Mouse (Mus musculus) olfactory bulb, adult 2 months (tissue): ENCODE measurements around the gene Fgfr2.

Experiments
- CTCF ChIP-seq: fragments of 200-500 bp; IDR thresholded peaks from 2 replicates; pipeline ENCODE4 v1.5.1; 2012; ENCODE audit warnings: low read depth, mild to moderate bottlenecking, low read length, moderate library complexity; ENCODE audit not compliant: insufficient read depth
- POLR2A ChIP-seq: fragments of 200-500 bp; IDR thresholded peaks from 2 replicates; pipeline ENCODE4 v1.6.1; 2012; ENCODE audit warnings: mild to moderate bottlenecking, low read depth, low read length, moderate library complexity; ENCODE audit not compliant: insufficient read depth

- TF ChIP-seq CTCF (no peak), POLR2A (no peak)
Measured at GRCm38 (mm10) chr7:131187996-131188395, 1935.2 kb downstream of the Fgfr2 start.
